Mouse (Mus musculus) adrenal gland, adult 10 weeks (tissue): ENCODE data around the gene Tanc2. TPM values are rescaled to one million over a fixed set of nuclear protein-coding genes. Genes with fewer than 3 reads are reported as not detected.

Experiments used
- polyA plus RNA-seq: library from polyadenylated mRNA; stranded (reverse); fragments of 350-450 nt; fragmentation: Illumina TruSeq; extraction: RNeasy Lipid Tissue Mini Kit (QIAGEN cat#74804); gene quantifications from one replicate; pipeline ENCODE4 v1.2.3, GENCODE M21; 2014; ENCODE audit warnings: low read depth, low replicate concordance

Gene Tanc2
- polyA plus RNA-seq, result 8.2 TPM

DNA sequence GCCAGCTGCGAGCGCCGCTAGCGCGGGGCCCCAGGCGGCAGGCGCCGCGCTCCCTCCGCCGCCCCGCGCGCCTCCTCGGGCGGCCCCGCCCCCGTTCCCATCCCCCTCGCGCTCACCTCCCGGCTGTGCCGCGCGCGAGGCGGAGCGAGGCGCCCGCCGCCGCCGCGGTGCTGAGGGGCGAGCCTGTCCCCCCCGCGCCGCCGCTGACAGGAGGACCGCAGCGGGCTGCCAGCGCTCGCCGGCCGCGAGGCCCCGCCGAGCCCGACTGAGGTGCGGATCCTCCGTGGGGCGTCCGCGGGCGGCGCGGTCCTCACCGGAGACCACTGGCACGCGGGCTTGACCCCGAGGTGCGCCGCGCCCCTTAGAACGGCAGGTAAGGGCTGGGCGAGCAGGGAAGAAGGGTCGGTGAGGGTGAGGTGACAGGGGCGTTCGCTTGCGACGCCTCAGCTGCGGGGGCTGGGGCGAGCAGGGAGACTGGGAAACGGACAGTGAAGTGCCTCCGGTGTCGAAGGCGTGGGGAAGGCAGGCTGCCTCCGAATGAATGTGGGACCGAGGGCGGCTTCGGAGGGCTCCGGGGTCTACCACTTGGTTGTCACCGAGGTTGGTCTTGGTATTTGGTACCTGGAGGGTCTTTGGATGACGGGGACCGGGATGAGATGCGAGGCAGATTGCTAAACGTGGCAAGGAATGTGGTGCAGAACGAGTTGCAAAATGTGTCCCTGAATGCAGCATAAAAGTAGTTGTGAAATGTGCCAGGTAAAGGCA lies at the start of gene Tanc2:
TSS of gene Tanc2 (plus strand) at position 110 of the 765 bp plus-strand sequence.

GRCm38 (mm10) chr11:105952911-105953386 lies 363.2 kb downstream of the Tanc2 start, which contains the start of gene Cyb561:
TSS of gene Cyb561 (minus strand) at chr11:105953336.

DNA sequence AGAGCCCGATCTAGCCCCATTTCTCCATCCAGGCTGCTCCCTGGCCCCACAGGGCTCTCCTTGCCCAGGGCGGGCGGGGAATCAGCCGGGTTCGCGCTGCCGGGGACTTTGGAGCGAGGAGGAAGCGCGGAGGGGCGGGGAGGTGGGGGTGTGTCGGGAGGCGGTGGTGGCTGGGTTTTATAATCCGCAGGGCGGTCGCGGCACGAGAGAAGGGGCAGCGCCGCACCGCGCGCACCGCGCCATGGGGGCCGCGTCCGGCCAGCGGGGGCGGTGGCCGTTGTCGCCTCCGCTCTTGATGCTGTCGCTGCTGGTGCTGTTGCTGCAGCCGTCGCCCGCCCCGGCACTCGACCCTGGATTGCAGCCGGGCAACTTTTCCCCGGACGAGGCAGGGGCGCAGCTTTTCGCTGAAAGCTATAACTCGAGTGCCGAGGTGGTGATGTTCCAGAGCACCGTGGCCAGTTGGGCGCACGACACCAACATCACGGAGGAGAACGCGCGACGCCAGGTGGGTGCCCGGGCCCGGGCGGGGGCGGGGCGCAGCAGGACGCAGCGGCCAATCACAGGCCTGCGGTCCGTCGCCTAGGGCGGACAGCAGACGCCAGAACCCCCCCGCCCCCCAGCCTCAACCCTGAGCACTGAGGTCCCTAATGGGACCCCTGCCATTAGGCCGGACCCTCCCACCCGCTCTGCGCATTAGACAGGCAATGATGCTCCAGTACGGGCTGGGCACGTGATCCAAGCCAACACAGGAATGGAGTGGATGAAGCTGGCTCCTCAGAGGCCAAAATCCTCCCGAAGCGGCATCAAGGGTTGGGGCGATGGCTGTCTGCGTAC lies 378.2 kb downstream of the Tanc2 start, which contains the start of gene Ace:
TSS of gene Ace (plus strand) at position 205 of the 834 bp plus-strand sequence.

Other genes starting within 250 kb of the Tanc2 start
- not detected for gene March10, start 133.3 kb upstream of the Tanc2 start, polyA plus RNA-seq